Mouse (Mus musculus) CD4-positive, CD25-positive, alpha-beta regulatory T cell, adult 2 months (primary cell): ENCODE results near the gene Fam241a.
A peak's percentile ranks its signal among the peaks of the same experiment; 100 is the strongest.

Experiments used
- DNase-seq: peaks from one replicate; pipeline ENCODE4 v3.0.0-alpha.2; 2012; ENCODE audit warnings: low read depth, low spot score

The Fam241a gene

DNA sequence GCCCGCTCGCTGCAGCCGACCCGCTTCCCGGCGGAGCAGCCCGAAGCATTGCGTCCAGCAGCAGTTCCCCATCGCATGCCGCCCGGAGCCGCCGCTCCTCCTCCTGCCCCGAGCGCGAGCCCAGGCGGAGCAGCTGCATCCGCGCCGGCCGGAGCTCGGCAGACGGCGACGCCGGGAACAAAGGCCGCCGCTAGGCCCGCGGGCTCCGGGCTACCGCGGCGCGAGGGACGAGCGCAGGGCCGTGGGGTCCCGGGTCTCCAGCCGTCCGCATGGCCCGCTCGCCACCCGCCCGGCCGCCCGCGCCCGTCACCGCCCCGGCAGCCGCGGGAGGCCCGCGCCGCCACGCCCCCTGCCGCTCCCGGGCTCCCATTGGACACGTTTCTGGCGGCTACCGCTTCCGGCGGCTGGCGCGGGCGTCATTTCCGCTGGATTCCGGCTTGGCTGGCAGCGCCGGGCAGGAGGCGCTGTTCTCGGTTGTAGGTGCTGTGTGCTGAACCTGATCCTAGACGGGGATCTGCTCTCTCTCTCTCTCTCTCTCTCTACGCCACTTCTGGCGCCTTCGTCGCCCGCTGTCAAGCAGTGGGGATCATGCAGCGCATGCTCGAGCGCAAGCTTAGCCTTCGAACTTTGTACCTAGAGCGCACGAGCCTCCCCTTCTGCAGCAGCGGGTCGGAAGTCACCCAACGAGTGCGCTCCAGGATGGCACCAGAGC lies 58.8 kb downstream of the Fam241a start, which contains the start of gene Ap1ar:
Gene Ap1ar, minus strand, starts transcription at position 370 of the 712 bp plus-strand sequence.
- DNase-seq = peak; percentile 98

DNA sequence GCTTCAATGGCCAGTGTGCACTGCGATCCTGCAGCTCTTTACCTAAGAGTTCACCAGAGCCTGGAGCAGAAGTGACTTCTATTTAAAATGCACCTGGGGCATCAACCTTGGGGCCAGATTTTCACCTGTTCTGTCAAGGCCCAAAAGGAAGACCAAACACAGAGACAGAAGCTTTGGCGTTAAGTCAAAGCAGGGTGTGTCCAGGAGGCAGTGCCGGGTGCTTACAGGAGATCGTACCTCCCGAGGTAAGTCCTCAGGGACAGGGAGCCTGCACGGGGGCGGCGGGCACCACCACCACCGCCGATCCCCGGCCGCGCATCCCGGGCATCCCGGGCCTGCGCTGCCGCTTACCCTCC lies 59.3 kb downstream of the Fam241a start:
- no peak for DNase-seq

DNA sequence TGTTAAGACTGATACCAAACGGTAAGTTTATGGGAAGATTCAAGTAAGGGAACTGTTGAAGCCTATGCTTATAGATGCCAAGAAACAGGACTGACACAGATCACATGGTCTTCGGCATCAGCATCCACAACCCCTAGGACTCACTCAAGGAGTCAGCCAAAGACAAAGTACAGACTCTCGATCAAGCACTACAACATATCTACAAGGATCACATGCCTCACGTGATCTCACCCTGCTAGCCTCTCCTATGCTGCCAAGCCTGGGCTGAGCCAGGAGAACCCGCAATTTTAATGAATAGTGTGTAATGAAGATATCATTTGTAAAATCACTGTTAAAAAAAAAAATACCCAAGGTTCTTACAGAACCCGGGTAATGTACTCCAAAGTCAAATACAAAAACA lies 60.5 kb downstream of the Fam241a start:
- DNase-seq = no peak

DNA sequence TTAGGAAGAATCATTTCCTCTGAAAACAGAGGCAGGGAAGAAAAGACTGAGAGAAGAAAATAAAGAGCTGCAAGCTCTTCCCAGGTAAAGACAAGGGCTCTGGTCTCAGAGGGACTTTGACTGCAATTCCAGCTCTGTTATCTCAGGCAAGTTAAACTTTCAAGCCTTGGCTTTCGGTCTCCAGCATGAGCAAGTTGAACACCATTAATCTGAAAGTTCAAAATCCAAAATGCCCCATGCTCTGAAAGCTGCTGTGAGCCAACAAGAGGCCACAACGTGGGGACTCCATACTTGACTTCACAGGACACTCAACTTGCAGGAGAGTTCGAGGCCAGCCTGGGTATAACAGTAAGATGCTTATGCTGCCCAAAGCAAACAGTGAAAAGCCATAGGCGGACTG lies 62.1 kb downstream of the Fam241a start:
- no peak for DNase-seq

DNA sequence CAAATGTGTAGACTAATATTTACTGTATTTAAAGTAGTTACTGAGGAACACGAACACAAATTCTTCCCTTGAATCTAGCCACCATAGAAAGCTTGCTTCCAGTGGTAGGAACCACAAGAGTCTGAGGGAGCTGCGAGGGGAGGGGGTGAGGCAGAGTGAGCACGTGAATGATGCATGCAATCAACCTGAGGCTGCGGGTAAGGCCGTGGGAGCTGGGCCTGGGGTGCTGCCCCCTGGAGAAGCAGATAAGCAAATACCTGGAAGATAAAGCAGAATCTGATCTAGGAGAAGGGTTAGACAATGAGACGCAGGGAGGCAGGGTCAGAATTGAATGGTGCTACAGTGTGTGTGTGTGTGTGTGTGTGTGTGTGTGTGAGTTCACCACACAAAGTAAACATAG lies 65.0 kb downstream of the Fam241a start:
- peak; percentile 21 for DNase-seq

DNA sequence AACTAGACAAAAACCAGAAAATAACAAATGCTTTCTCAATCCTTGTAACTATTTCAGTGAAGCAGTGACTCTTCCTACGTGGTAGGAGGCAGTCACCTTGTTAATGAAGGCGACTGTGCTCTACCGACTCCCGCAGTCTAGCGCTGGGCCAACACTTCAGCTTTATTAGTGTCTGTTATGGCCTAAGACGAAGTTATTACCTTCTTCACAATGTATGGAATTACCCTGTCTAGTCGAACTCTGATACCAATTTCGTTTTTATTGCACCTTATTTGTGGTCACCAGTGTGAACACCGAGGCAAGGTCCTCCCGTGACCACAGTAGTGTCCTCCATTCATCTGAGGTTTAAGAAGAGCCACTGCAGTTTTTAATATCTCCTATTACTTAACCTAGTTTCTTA lies 65.9 kb downstream of the Fam241a start:
- DNase-seq = no peak

DNA sequence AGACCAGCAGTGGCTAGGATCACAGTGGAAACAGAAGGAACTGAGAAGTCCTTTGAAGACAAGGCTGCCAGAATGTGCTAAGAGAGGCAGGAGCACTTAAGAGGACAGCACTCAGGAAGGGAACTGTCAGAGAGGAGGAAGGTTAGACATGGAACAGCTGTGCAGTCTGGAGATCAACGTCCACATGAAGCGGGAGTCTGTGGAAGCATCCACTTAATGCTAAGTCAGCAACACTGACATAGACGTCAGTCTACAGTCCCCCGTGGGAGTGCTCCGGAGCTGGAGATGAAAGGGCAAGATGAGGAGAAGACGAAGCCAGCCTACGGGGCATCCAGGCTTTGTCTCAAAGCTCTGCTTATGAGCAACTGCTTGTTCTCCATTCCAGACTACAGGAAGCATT lies 69.0 kb downstream of the Fam241a start:
- no peak for DNase-seq

DNA sequence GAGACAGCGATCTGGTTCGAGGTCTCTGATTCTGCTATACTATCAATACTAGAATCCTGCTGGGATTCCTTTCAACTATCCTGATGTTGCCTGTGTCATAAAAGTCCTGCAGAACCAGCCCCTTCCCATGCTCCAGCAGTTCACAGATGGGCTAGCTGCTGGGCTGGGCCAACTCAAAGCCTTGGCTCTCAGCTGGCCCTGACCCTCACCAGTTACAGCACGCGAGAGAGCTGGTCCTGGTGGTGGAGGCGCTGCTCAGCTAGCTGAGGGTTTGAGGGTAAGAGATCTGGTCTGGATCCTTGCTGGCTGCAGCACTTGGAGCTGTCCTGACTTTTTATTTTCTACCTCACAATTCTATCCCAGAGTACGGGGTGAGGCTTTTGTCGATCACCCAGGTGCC lies 69.6 kb downstream of the Fam241a start:
- no peak for DNase-seq

DNA sequence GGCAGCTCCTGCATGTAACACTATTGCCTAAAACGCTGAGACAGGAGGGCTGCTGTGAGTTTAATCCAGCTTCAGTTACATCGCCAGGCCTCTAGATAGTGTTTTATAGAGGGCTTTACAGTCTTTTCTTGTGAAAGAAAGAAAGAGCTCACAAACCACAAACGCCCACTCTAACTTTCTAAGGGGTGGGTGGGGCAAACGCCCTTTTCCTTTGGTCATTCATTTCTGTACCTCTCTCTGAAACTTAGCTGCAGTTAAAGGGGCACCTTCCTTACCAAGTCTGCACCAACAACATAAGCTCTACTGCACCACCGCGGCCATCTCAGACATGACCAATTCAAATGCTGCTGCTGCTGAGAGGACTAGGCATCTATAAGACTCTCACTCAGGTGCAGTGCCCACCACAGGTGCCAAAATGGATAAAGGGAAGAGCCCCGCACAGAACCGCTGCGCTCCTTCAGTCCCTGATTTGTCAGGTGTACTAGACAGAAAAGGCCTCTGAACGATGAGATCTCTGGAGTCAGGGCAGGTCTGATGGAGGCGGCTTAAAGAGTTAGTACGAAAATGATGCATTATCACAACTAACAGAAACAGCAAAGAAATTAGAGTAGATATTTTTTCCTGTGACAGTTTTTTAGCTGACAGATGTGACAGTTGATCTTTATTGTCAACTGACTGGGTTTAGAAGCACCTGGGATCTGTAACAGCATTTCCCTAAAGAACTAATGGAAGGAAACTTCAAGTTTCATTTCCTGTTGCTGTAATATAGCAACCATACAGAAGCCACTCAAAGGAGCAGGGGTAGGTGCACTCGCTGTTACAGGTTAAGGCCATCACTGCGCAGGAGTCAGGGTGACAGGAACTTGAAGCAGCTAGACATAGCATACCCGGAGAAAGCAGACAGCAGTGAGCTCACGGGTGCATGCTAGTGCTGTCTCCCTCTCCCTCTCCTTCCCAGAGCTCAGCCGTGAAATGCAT lies 71.9 kb downstream of the Fam241a start:
- DNase-seq = peak; percentile 69

DNA sequence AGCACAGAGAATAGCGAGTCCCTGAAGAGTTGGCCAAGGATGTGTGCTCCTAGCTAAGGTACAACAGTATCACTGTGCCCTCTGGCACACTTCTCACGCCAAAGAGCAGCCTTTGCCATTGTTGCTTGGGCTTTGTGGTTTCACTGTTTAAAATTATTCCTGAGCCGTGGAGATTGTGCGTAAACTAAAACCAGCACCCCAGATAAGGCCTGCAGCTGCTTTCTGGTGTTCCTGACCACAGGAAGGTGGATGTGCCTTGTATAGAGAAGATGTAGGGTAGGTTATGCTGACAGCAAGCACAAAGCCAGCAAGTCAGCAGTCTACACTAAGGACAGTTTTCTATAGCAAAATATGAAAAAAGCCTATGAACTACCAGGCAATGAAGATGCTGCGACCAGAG lies 74.9 kb downstream of the Fam241a start:
- DNase-seq = no peak

DNA sequence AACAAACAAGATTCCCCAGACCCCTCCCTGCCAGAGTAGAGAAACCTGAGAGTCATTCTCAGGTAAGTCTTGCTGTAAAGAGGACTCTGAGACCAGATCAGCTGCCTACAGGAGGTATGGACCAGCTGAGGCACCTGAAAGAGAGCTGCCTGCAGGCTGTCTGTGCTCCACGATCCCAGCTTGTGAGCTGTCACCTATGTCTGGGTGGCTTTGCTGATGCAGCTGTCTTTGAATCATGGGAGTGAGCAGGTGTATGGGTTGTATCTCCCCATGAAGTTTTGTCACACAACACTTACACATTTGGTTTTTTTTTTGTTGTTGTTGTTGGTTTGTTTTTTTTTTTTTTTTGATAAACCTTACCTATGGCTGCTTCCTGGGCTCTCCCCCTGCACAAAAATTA lies 75.7 kb downstream of the Fam241a start:
- no peak for DNase-seq
